Mouse (Mus musculus) midbrain, embryonic 12.5 days (tissue): ENCODE measurements around the gene Gstp3. TPM values are rescaled to one million over a fixed set of nuclear protein-coding genes. Genes with fewer than 3 reads are reported as not detected.

Experiments
- ATAC-seq: fragments of 200-750 bp; cut with Nextera tagmentation; 2 replicates; pipeline ENCODE4 v1.8.0; 2017; ENCODE audit warnings: low read depth, moderate TSS enrichment, moderate library complexity; ENCODE audit not compliant: low FRiP score
- H3K27ac ChIP-seq: fragments of 300-500 bp; sonication (generic); replicated peaks from 2 replicates; pipeline ENCODE4 v1.5.1; 2016; ENCODE audit warnings: mild to moderate bottlenecking
- H3K27me3 ChIP-seq: fragments of 300-500 bp; sonication (generic); 2 replicates; pipeline ENCODE4 v1.6.1; 2016; ENCODE audit warnings: mild to moderate bottlenecking
- H3K36me3 ChIP-seq: fragments of 300-500 bp; sonication (generic); 2 replicates; pipeline ENCODE4 v1.6.1; 2016
- H3K4me1 ChIP-seq: fragments of 300-500 bp; sonication (generic); 2 replicates; pipeline ENCODE4 v1.6.1; 2016
- H3K4me2 ChIP-seq: fragments of 300-500 bp; sonication (generic); replicated peaks from 2 replicates; pipeline ENCODE4 v1.6.1; 2016; ENCODE audit warnings: mild to moderate bottlenecking, moderate library complexity
- H3K4me3 ChIP-seq: fragments of 300-500 bp; sonication (generic); 2 replicates; pipeline ENCODE4 v1.5.1; 2016; ENCODE audit warnings: mild to moderate bottlenecking
- H3K9ac ChIP-seq: fragments of 300-500 bp; sonication (generic); replicated peaks from 2 replicates; pipeline ENCODE4 v1.6.1; 2016; ENCODE audit warnings: mild to moderate bottlenecking, moderate library complexity
- H3K9me3 ChIP-seq: fragments of 300-500 bp; sonication (generic); 2 replicates; pipeline ENCODE4 v1.6.1; 2016; ENCODE audit warnings: mild to moderate bottlenecking
- WGBS: fragments of 180-500 bp; shearing (Covaris S2); methylation state at CpG from one replicate; pipeline ENCODE4 v1.1.7; 2016; 5-methylcytosine and 5-hydroxymethylcytosine counted together
- polyA plus RNA-seq: library from polyadenylated mRNA; unstranded; fragments of >200 nt; fragmentation: Nextera tagmentation; extraction: Ambion mirVana; gene quantifications from 2 replicates; pipeline ENCODE4 v1.2.1, GENCODE M21; 2016

Gene Gstp3
- polyA plus RNA-seq, 1 experiment from 2014 or later: not detected

DNA sequence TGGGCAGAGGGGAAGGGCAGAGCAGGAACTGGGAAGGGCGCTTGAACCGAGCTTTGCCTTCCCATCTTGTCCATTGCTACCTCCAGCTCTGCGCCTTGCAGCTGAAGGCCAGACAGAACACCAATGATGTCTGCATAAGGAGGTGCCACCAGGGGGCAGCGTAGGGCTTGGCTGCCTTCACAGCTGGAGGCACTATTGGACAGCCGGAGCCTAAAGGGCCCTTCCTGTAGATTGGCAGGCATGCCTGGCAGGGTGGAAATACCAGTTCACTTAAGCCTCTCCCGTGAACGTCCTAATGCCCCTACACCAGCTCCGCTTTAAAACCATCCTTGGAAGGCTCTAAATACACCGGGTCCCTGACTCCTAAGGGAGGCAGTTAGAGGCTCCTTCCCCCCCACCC lies 39.7 kb upstream of the Gstp3 start:
- H3K4me2 ChIP-seq: peak overlapping the region; percentile 78; the same call in 1 of the 2 replicates
- H3K9ac ChIP-seq: no peak overlapping the region
- H3K36me3 ChIP-seq: no peaks in the 10 kb centered on the region
- no peak overlapping the region for H3K27ac ChIP-seq
- H3K4me3 ChIP-seq: no peak overlapping the region
- H3K4me1 ChIP-seq: peaks cover 55% of the 10 kb centered on the region
- peaks cover 46% of the 10 kb centered on the region for H3K27me3 ChIP-seq
- 11% methylated on average over 9 of the region's 9 CpGs for WGBS
- H3K9me3 ChIP-seq: no peaks in the 10 kb centered on the region
- no peak for ATAC-seq

DNA sequence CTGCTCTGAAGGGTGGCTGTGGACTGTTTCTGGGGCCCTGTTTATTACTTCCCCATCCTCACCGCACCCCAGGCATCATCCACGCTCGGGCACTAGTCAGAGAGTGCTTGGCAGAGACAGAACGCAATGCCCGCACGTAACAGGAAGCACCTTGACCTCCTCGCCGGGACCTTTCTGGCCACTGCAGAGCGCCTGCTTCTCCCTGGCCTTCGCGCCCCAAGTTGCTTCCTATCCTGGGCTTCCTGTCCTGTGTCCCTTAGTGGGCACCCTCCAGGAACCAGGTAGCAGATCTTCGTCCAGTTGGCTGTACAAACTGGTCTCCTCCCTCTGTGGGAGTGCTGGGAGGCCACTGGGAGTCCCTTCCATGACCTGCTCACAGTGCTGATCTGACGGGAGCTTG lies 39.1 kb upstream of the Gstp3 start:
- H3K4me3 ChIP-seq: no peak overlapping the region
- whole genome bisulfite sequencing: 94% methylated on average over 13 of the region's 13 CpGs
- H3K27ac ChIP-seq: no peak overlapping the region
- H3K4me1 ChIP-seq: peaks cover 55% of the 10 kb centered on the region
- H3K36me3 ChIP-seq: no peaks in the 10 kb centered on the region
- no peak for ATAC-seq
- H3K27me3 ChIP-seq: peaks cover 42% of the 10 kb centered on the region
- no peaks in the 10 kb centered on the region for H3K9me3 ChIP-seq
- no peak overlapping the region for H3K4me2 ChIP-seq
- 0 out of 2 replicates have a peak overlapping the region, but pooled peaks have one; percentile 56 for H3K9ac ChIP-seq

DNA sequence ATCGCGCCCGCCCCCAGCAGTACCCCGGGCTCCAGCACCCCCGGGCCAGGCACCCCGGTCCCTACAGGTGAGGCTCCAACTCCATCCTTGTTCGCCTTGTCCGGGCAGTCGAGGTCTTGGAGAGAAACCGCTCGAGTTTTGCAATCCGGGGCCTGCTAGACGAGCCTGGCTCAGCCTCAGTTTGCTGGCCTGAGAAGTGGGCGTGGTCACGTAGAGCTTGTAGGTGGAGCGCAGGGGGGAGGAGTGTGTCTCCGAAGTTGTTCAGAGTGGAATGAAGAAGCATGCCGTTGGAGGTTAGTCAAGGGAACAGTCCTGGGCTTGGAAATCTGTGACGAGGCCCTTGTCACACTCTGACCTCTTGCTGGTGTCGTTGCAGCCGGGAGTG lies 38.1 kb upstream of the Gstp3 start:
- Histone ChIP-seq H3K27me3 (peaks cover 32% of the 10 kb centered on the region), H3K4me2 (peak overlapping the region; percentile 59), H3K9me3 (no peaks in the 10 kb centered on the region), H3K9ac (peak overlapping the region; percentile 56), H3K36me3 (no peaks in the 10 kb centered on the region), H3K4me1 (peaks cover 55% of the 10 kb centered on the region), H3K27ac (peak overlapping the region; percentile 68), H3K4me3 (peak overlapping the region; percentile 64)
- WGBS: 1% methylated on average over 21 of the region's 21 CpGs
- no peak for ATAC-seq

DNA sequence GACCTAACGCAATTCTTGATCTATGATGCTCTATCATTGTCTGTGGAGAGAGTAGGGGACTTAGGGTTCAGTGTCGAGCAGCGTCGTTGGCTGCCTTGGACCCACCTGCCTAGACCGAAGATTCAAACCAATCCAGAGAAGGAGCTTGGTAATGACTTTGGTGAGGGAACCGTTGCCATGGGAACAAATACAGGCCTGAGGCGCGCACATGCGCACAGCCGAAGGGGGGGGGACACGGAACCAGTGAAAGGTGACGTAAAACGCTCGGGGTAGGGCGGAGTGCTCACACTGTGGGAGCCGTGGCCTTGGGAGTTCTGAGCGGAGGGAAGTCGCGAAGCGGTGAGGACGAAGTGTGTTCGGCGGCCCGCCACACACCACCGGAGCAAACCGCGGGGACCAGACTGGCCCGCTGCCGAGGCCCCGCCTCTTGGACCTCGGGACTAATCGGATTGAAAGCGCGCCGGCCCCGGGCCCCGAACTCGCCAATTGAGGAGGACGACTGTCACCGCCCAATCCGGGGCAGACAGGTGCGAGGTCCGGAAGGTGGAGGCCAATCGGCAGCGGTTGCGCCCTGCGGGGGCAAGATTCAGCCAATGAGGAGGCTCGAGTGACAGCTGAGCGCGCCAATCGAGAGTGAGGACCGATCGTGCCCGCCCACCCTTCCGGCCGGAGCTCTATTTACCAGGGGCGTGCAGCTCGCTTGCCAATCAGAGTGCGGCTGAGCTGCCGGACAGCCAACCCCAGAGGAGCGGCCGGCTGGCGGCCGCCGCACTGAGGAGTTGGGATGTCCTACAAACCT lies 37.5 kb upstream of the Gstp3 start, which contains the start of gene Cdk2ap2:
Gene Cdk2ap2, plus strand, starts transcription at position 541 of the 799 bp plus-strand sequence.
- Histone ChIP-seq H3K9me3 (no peaks in the 10 kb centered on the region), H3K4me2 (peak within 1 kb of the TSS; percentile 59), H3K4me1 (peaks cover 54% of the 10 kb centered on the region), H3K27me3 (peaks cover 26% of the 10 kb centered on the region), H3K27ac (peak within 1 kb of the TSS; percentile 89), H3K9ac (peak within 1 kb of the TSS; percentile 56), H3K4me3 (peak within 1 kb of the TSS; percentile 64), H3K36me3 (no peaks in the 10 kb centered on the region)
- peak; percentile 93 for ATAC-seq
- WGBS: under 1% methylated on average over 65 of the region's 65 CpGs

DNA sequence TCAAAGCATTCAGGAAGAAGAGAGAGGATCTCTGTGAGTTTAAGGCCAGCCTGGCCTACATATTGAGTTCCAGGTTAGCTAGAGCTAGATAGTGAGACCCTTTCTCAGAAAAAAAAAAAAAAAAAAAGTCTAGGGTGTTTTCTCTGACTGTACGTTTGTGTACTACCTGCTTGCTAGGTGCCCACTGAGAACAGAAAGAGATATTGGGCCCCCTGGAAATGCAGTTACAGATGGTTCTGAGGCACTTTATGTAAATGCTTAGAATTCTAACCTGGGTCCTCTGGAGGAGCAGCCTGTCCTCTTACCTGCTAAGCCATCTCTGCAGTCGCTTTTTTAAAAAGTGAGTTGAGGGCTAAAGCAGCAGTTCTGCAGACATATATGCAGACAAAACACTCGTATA lies 36.4 kb upstream of the Gstp3 start:
- H3K9ac ChIP-seq: no peak overlapping the region
- no peak overlapping the region for H3K27ac ChIP-seq
- no peaks in the 10 kb centered on the region for H3K36me3 ChIP-seq
- no peaks in the 10 kb centered on the region for H3K9me3 ChIP-seq
- no peak overlapping the region for H3K4me2 ChIP-seq
- H3K27me3 ChIP-seq: peaks cover 16% of the 10 kb centered on the region
- no peak for ATAC-seq
- 68% methylated on average over 3 of the region's 3 CpGs for WGBS
- peaks cover 43% of the 10 kb centered on the region for H3K4me1 ChIP-seq
- H3K4me3 ChIP-seq: no peak overlapping the region

DNA sequence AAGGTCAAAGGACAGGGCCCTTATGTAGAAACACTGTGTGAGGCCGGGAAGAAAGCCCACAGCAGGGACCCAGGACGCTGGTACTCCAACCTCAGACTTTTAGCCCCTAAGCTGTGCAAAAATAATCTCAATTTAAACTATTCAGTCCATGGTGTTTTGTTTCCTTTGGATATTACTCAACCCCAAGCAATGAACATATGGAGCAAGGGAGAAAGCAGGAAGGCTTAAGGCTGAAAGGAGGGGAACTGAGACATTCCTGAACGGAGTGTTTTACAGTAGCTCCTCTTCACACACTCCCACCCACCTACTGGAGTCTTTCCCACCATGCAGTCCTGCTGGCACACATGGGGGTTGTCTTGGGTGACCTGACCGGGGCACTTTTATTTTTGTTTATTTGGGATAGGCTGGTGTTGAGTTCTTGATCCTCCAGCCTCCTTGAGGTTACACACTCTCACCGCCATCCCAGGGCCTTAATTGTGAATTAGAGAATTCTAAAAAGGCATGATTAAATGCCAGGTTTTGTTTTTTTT lies 35.5 kb upstream of the Gstp3 start:
- H3K4me1 ChIP-seq: peaks cover 34% of the 10 kb centered on the region
- H3K9ac ChIP-seq: no peak overlapping the region
- no peaks in the 10 kb centered on the region for H3K9me3 ChIP-seq
- no peak overlapping the region for H3K4me3 ChIP-seq
- no peak for ATAC-seq
- no peaks in the 10 kb centered on the region for H3K36me3 ChIP-seq
- peaks cover 11% of the 10 kb centered on the region for H3K27me3 ChIP-seq
- no peak overlapping the region for H3K4me2 ChIP-seq
- 82% methylated on average over 5 of the region's 5 CpGs for WGBS
- H3K27ac ChIP-seq: no peak overlapping the region

DNA sequence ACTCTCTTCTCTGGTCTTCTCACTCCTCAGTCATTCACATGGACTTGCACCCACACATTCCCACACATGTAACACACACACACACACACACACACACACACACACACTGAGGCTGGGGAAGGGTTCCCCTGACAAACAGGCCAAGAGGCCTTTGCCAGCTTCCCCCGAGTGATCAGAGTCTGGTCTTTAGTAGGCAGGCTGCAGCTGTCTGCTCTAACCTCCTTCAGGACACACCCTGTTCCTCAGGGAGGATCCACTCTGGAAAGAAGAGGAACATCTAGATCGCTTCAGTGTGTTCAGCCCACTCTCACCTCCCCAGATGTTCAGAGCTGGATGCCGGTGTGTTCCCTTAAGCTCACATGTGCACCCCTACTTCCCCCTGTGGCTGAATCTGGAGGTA lies 35.0 kb upstream of the Gstp3 start:
- Histone ChIP-seq H3K4me2 (no peak overlapping the region), H3K9me3 (no peaks in the 10 kb centered on the region), H3K27ac (no peak overlapping the region), H3K4me1 (peaks cover 29% of the 10 kb centered on the region), H3K36me3 (no peaks in the 10 kb centered on the region), H3K9ac (no peak overlapping the region), H3K4me3 (no peak overlapping the region), H3K27me3 (peaks cover 9% of the 10 kb centered on the region; the same call in 1 of the 2 replicates)
- no peak for ATAC-seq
- 82% methylated on average over 3 of the region's 3 CpGs for WGBS

DNA sequence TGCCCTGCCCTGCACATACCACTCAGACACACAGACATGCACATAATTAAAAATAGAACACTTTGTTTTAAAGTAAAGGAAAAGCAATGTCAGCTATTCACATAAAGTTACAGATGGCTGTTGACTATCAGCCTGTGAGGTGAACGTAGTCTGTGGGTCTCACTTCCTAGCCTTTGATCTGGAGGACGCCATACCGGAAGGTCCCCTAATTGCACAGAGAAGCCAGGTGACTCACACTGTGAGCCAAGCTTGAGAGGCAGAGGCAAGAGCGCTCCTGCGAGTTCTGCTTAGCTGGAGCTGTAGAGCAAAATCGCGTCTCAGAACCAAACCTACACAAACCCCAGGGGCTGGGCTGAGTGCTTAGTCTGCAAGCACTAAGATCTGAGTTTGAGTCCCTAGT lies 34.4 kb upstream of the Gstp3 start:
- ATAC-seq: no peak
- Histone ChIP-seq H3K9ac (no peak overlapping the region), H3K27me3 (peaks cover 10% of the 10 kb centered on the region; the same call in 1 of the 2 replicates), H3K36me3 (no peaks in the 10 kb centered on the region), H3K4me2 (no peak overlapping the region), H3K4me1 (peaks cover 23% of the 10 kb centered on the region), H3K9me3 (no peaks in the 10 kb centered on the region), H3K27ac (no peak overlapping the region), H3K4me3 (no peak overlapping the region)
- 84% methylated on average over 7 of the region's 7 CpGs for WGBS

DNA sequence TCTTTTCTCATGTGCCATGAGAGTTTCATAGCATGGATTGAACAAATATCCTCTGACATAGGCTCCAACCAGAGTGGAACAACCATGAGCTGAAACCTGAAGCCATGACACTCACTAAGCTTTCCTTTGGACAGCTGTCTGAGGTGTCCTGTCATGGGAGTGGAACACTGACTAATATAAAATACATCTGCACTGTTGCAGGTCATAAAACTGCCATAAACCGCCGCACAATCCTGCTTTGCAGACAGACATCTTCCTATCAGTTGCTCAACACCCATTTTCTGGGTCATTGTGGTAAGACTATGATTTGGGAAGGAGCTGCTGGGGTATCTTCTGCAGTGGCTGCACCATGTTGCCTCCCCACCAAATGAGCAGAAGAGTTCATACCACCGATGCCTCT lies 33.4 kb upstream of the Gstp3 start:
- peaks cover 13% of the 10 kb centered on the region for H3K4me1 ChIP-seq
- H3K9ac ChIP-seq: no peak overlapping the region
- ATAC-seq: no peak
- peaks cover 10% of the 10 kb centered on the region; the same call in 1 of the 2 replicates for H3K27me3 ChIP-seq
- H3K27ac ChIP-seq: no peak overlapping the region
- no peaks in the 10 kb centered on the region for H3K36me3 ChIP-seq
- 96% methylated on average over 3 of the region's 3 CpGs for WGBS
- no peak overlapping the region for H3K4me2 ChIP-seq
- no peak overlapping the region for H3K4me3 ChIP-seq
- no peaks in the 10 kb centered on the region for H3K9me3 ChIP-seq

DNA sequence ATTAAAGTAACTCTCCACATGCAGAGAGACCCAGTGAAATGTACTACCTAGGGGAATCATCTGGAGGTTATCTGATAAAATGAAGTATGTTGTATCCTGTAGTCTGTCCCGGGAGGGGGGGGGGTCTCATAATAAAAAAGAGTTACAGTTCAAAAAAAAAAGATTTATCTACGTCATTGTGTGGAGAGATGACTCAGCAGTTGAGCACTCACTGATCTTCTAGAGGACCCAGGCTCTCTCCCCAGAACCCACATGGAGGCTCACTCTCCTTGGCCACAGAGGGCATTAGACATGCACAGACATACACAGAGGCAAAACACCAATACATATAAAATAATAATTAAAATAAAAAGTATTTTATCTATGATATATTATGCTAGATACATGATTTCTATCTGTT lies 32.0 kb upstream of the Gstp3 start:
- 57% methylated on average over 2 of the region's 2 CpGs for WGBS
- no peaks in the 10 kb centered on the region for H3K9me3 ChIP-seq
- no peak overlapping the region for H3K4me3 ChIP-seq

DNA sequence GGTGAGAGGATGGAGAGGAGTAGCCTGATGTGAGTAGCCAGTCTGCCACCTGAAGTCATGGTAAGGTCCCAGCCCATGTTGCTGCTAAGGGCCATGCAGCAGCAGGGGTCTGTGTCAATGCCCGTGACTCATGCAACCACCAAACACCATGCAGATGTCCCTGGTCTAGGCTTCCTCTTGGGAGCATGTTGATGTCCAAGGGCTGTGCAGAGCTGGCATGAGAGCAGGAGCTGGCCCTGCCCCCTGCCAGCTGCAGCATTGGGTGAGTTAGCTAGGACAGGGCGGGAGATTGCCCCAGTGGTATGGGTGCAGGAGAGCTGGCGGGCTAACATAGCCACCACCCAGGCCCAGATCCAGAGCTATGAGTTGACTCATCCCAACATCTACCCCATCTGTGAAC lies 31.1 kb upstream of the Gstp3 start:
- WGBS: 90% methylated on average over 3 of the region's 3 CpGs
- H3K4me1 ChIP-seq: no peaks in the 10 kb centered on the region
- H3K27me3 ChIP-seq: peaks cover 10% of the 10 kb centered on the region; the same call in 1 of the 2 replicates
- no peaks in the 10 kb centered on the region for H3K9me3 ChIP-seq
- H3K36me3 ChIP-seq: no peaks in the 10 kb centered on the region
- no peak for ATAC-seq
- no peak overlapping the region for H3K4me2 ChIP-seq
- no peak overlapping the region for H3K27ac ChIP-seq
- no peak overlapping the region for H3K9ac ChIP-seq
- H3K4me3 ChIP-seq: no peak overlapping the region

More for the DNA sequence above, 32.0 kb upstream of the Gstp3 start:
- no peak overlapping the region for H3K27ac ChIP-seq
- H3K9ac ChIP-seq: no peak overlapping the region
- H3K4me1 ChIP-seq: peaks cover 6% of the 10 kb centered on the region
- H3K4me2 ChIP-seq: no peak overlapping the region
- peaks cover 10% of the 10 kb centered on the region; the same call in 1 of the 2 replicates for H3K27me3 ChIP-seq
- no peaks in the 10 kb centered on the region for H3K36me3 ChIP-seq
- no peak for ATAC-seq

DNA sequence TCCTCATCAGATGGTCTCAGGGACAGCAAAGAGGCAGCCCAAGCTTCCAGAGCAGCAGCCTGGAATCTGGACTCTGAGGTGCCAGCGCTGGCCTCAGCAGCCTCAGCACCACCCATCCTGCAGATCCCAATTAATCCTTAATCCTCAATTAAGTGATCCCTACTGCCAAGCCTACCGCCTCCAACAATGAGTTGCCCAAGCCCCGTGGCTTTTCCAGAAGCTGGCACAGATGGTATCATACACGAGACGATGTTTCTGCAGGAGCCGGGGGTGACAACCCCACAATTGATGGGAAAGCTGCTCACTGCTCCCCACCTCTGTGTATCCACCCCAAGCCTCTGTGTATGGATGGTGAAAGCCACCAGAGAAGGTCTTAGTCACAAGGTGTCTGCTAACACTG lies 29.8 kb upstream of the Gstp3 start:
- no peak for ATAC-seq
- Histone ChIP-seq H3K27ac (no peak overlapping the region), H3K27me3 (peaks cover 11% of the 10 kb centered on the region; the same call in 1 of the 2 replicates), H3K36me3 (no peaks in the 10 kb centered on the region), H3K4me1 (no peaks in the 10 kb centered on the region), H3K4me3 (no peak overlapping the region), H3K9me3 (no peaks in the 10 kb centered on the region), H3K4me2 (no peak overlapping the region), H3K9ac (no peak overlapping the region)
- 68% methylated on average over 6 of the region's 6 CpGs for WGBS
